Mouse (Mus musculus) lung, adult 2 months (tissue): ENCODE measurements around the gene Cdr2l.

ENCODE experiments used
- CTCF ChIP-seq: fragments of 200-500 bp; IDR thresholded peaks from 2 replicates; pipeline ENCODE4 v1.5.1; 2011; ENCODE audit warnings: mild to moderate bottlenecking, low read length, control low read depth; ENCODE audit not compliant: insufficient read depth
- POLR2A ChIP-seq: fragments of 200-500 bp; IDR thresholded peaks from 2 replicates; pipeline ENCODE4 v1.6.1; 2011; ENCODE audit warnings: low read depth, mild to moderate bottlenecking, control low read depth, low read length, borderline replicate concordance; ENCODE audit errors: extremely low read depth

GRCm38 (mm10) chr11:115406858-115407401, 25.2 kb downstream of the Cdr2l start:
- no peak for TF ChIP-seq CTCF
- TF ChIP-seq POLR2A, result no peak
